Mouse (Mus musculus) kidney, postnatal 25 days (tissue): ENCODE measurements at regions not wholly inside any gene's neighbourhood (a gene's known extent, or its start where the extent isn't known, plus 50 kb on each side); places are given as distances from the start of the nearest gene placed in this dataset.

Experiments used
- DNase-seq, 2 experiments: peaks; one replicate each; pipeline ENCODE4 v3.0.0; 2021; ENCODE audit warnings: mixed read lengths in 2 of 2

DNA sequence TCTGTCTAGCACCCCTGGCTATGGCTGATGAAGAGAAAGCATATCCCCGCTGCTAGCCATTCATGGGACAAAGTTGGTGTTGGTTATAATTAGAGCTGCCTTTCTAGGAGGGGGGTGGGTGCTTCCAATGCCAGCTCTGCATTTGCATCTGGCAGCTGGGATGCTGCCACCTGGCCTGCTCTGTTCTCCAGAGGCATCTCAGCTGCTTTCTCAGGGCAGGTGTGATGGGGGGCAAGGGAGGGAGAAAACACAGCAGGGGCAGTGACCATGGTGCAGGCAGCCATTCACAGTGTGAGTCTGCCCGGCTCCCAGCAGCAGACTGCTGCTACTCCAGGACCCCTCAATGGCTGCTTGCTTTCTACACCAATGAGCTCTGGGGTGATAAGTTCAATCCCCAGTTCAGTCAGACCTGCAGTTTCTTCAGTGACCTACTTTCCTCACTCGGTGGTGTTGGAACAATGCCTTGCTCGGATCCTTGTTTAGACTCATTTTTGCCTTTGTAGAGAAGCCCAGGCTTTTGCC, 73.9 kb upstream of the Klf7 start:
- DNase-seq = no peak

- no peak for DNase-seq
Measured at GRCm38 (mm10) chr1:64195294-64195693, 73.2 kb upstream of the Klf7 start.

DNA sequence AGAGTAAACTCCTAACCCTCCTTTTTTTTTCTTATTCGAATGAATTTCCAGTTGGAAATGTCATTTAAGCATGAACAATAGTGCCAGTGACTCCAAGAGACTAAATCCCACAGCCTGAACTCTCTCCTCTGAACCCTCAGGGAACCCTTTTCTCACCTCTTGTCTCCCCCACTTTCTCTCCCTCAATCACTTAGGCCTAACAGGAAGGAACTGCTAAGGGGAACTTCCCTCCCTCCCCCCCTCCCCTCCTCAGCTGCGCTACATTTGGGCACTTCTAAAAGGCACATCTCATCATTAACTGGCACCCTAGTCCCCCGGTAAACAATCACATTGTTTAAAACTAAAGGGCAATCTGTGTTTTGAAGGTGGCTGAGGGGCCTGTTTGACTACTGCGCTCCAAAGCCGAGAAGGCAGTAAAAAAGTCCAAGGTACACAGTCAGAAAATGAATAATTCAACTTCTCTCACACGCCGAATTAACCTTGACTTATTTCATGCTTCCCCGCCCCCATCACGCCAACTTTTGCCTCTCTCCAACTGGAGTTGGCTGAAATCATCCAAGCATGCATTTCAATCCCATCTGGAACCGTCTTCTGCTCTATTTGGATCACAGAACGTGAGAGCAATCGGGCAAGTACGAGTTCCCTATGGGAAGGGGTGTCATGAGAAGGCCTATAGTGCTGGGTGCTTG, 71.2 kb upstream of the Klf7 start:
- peak; percentile 75 to 77 for DNase-seq

DNA sequence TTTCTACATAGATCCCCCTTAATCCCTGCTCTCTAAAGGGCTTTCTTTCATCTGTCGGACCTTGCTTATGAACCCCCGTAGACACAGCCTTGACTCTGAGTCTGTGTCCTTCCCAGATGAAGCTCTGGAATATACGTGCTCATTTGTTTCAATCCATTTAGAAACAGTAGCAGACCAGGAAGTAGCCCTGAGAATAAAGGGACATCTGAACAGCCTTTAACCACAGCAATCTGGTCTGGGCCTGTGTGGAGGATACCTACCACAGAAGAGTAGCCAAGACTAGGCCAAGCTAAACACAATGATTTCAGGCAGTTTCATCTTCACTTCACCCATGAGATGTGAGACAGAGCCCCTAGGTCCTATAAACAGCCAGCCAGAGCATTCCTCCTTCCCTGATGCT, 70.7 kb upstream of the Klf7 start:
- DNase-seq = no peak

DNA sequence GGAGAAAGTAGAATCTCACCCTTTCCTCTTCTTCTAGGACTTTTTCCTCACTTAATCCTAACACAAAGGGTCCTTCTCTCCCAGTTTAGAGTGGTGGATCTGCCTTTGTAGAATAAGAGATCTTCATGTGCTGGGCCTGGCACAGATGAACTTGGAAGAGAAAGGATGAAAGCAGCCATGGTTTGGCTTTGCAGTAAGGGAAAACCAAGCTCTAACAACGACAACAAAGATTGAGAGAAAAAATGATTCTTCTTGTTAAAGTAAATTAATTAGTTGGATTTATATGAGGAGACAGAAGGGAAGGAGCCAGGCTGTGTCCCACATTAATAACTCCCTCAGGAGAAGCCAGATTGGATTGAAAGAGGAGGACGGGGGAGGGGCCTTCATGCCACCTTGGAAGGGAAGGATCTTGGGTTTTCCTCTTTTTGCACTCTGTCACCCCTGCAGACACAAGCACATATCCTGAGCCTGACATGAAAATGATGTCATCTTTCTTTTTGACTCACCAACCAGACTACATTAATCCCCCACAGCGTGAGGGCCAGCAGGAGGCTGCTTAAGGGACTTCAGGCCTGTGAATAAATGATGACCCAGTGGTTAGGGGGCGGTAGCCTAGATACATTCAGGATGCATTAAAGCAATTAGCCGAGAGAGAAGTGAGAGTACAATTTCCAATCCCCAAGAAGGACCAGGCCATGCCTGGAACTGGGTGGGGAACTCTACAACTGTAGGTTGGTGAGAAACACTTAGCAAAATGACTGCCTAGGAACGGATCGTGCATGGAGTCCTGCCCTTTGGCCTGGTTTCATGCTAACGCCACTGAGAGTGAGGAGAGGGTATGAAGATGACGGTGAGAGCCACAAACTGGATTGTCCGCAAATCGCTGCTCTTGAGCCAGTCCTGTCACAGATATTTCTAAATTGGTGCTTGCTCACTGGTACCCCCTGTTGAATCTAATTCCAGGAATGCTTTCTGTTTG, 69.4 kb upstream of the Klf7 start:
- DNase-seq = peak in 1 of 2 experiments; percentile 30

- DNase-seq = no peak
Measured at GRCm38 (mm10) chr1:64190705-64191104, 68.6 kb upstream of the Klf7 start.

DNA sequence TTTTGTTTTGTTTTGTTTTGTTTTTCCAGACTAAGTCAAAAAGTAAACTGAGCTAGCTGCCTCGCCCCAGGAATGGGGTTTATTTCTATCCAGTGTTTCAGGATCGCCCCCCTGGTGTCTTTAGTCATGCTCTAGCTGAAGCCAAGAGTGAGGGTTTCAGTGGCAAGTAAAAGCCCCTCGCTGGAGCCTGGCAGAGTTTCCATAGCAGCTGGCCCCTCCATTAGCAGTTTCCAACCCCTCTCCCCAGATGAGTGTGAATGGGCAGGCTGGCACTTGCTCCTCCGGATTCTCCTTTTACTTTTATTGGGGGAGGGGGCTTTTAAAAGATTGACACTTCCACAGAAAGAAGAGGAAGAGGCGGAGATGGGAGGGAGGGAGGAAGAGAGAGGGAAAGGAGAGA, 68.0 kb upstream of the Klf7 start:
- DNase-seq = no peak

DNA sequence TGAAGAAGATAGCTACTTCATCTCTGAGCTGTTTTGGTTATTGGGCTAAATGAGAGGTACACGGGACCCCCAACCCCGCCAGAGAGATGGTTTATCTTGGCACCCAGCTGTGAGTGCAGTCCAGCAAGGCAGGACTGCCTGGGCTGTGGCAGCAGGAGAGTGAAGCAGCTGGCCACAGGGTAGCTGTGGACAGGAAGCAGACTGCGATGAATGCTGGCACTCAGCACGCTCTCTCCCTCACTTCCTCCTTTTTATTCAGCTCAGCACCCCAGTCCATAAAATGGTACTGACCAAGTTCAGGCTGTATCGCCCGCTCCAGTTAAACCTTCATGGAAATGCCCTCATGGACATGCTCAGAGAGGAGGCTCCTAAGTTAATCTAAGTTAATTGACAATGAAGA, 67.4 kb upstream of the Klf7 start:
- peak; percentile 10 to 54 for DNase-seq

DNA sequence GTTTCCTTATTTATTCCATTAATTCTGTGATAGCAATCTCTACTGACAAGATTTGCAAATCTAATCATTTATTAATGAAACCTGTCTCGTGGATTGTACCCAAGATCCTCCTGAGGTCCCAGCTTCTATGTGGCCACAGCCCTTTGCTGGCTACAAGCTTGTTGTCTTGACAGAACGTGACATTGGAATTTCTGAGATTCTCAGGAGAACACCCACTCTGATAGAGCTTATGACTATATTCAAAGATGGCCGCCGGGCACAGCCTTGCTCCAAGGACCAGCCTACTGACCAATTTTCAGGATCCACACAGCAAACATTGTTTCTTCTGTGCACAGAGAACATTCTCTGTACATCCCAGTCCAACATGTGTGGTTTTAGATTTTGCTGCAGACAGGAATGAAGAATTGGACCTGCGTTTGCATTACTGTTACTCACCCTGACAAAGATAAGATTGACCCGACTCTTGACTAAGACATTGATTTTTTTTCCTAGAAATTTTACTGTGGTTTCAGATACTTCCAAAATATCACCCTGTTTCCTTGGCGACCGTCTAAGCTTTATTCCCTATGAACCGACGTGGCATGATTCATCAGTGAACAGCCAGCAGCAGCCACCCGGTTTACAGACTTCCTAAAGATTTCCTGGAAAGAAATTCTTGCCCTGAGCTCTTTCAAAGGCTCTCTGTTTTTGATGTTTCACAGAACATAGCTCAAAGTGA, 65.9 kb upstream of the Klf7 start:
- DNase-seq = no peak

- DNase-seq = no peak
Measured at GRCm38 (mm10) chr1:64173708-64174107, 51.6 kb upstream of the Klf7 start.

GRCm38 (mm10) chr1:64172122-64172521, 50.0 kb upstream of the Klf7 start:
- DNase-seq = no peak
